Mouse (Mus musculus) CH12.LX (cell line): Measurements from ENCODE around the gene Grm2.

Experiments used
- CTCF ChIP-seq, 2 experiments: IDR thresholded peaks in 1 of 2; conservative IDR thresholded peaks in 1 of 2; 2 replicates each; pipeline ENCODE4 v1.5.1; 2011 to 2012; ENCODE audit warnings: low read depth in 2 of 2, low read length in 2 of 2, improper control_type of control experiment in 1 of 2, inconsistent platforms in 1 of 2, mild to moderate bottlenecking in 1 of 2, moderate library complexity in 1 of 2
- KAT2A ChIP-seq: IDR thresholded peaks from 2 replicates; pipeline ENCODE4 v1.6.1; 2012; ENCODE audit warnings: low read length, improper control_type of control experiment, inconsistent platforms; ENCODE audit not compliant: insufficient replicate concordance
- MYC ChIP-seq: IDR thresholded peaks from 2 replicates; pipeline ENCODE4 v1.6.1; 2011; ENCODE audit warnings: low read depth, mild to moderate bottlenecking, improper control_type of control experiment, low read length
- POLR2A ChIP-seq: IDR thresholded peaks from 2 replicates; pipeline ENCODE4 v1.6.1; 2011; ENCODE audit warnings: low read depth, mild to moderate bottlenecking, improper control_type of control experiment, low read length
- POLR2AphosphoS2 ChIP-seq: IDR thresholded peaks from 2 replicates; pipeline ENCODE4 v1.6.1; 2011; ENCODE audit warnings: low read depth, low read length, improper control_type of control experiment
- RAD21 ChIP-seq: IDR thresholded peaks from 2 replicates; pipeline ENCODE4 v1.6.1; 2011; ENCODE audit warnings: low read depth, mild to moderate bottlenecking, low read length, improper control_type of control experiment, moderate library complexity
- TCF12 ChIP-seq: IDR thresholded peaks from 2 replicates; pipeline ENCODE4 v1.6.1; 2014; ENCODE audit warnings: low read depth, mild to moderate bottlenecking, inconsistent platforms, low read length, improper control_type of control experiment
- USF1 ChIP-seq: IDR thresholded peaks from 2 replicates; pipeline ENCODE4 v1.6.1; 2014; ENCODE audit warnings: low read depth, mild to moderate bottlenecking, inconsistent platforms, low read length, improper control_type of control experiment
- ZKSCAN1 ChIP-seq: IDR thresholded peaks from 2 replicates; pipeline ENCODE4 v1.6.1; 2012; ENCODE audit warnings: low read depth, inconsistent platforms, low read length, improper control_type of control experiment, borderline replicate concordance
- ZNF384 ChIP-seq: IDR thresholded peaks from 2 replicates; pipeline ENCODE4 v1.6.1; 2012; ENCODE audit warnings: low read depth, low read length, improper control_type of control experiment, inconsistent platforms

GRCm38 (mm10) chr9:106657592-106657991 is 1.7 kb upstream of the Grm2 start:
- TF ChIP-seq ZKSCAN1, result no peak
- no peak for TF ChIP-seq RAD21
- no peak for TF ChIP-seq POLR2A
- no peak for TF ChIP-seq MYC
- no peak for TF ChIP-seq CTCF (conservative IDR thresholded peaks at IDR 0.05 in 1 of 2, IDR thresholded peaks at IDR 0.05 in 1 of 2; ENCODE audit: low read depth in 2 of 2, low read length in 2 of 2)
- no peak for TF ChIP-seq POLR2AphosphoS2
- TF ChIP-seq ZNF384, result no peak
- TF ChIP-seq USF1, result no peak
- no peak for TF ChIP-seq KAT2A
- no peak for TF ChIP-seq TCF12
